Mouse (Mus musculus): ENCODE measurements around the gene Runx1. TPM values are rescaled to one million over a fixed set of nuclear protein-coding genes. Genes with fewer than 3 reads are reported as not detected.

The Runx1 gene
- polyA plus RNA-seq, 1 experiment from 2014 or later, result 2.7 TPM

- Histone ChIP-seq H3K27me3 (no peaks in the 10 kb centered on the region), H3K27ac (no peak overlapping the region), H3K4me1 (peaks cover 14% of the 10 kb centered on the region), H3K9ac (no peak overlapping the region), H3K4me2 (no peak overlapping the region), H3K36me3 (replicated peaks) (no peaks in the 10 kb centered on the region), H3K9me3 (no peaks in the 10 kb centered on the region), H3K4me3 (replicated peaks) (no peak overlapping the region)
- 77% methylated on average over 6 of the region's 6 CpGs for WGBS
- no peak for ATAC-seq (ENCODE audit: low FRiP score)
Observed at GRCm38 (mm10) chr16:92824003-92824722, 1.8 kb downstream of the Runx1 start.

- WGBS, result 62% methylated on average over 5 of the region's 5 CpGs
- ATAC-seq (ENCODE audit: low FRiP score), result no peak
- no peaks in the 10 kb centered on the region for H3K36me3 ChIP-seq (replicated peaks)
- H3K9ac ChIP-seq, result no peak overlapping the region
- no peaks in the 10 kb centered on the region for H3K9me3 ChIP-seq
- peaks cover 14% of the 10 kb centered on the region for H3K4me1 ChIP-seq
- no peak overlapping the region for H3K4me3 ChIP-seq (replicated peaks)
- no peak overlapping the region for H3K4me2 ChIP-seq
- H3K27me3 ChIP-seq, result no peaks in the 10 kb centered on the region
- H3K27ac ChIP-seq, result no peak overlapping the region
Observed at GRCm38 (mm10) chr16:92823381-92823862, 2.5 kb downstream of the Runx1 start.

GRCm38 (mm10) chr16:92822676-92823075, 3.3 kb downstream of the Runx1 start:
- 89% methylated on average over 12 of the region's 12 CpGs for WGBS
- no peaks in the 10 kb centered on the region for H3K27me3 ChIP-seq
- no peaks in the 10 kb centered on the region for H3K9me3 ChIP-seq

GRCm38 (mm10) chr16:92821938-92822629, 3.9 kb downstream of the Runx1 start:
- ATAC-seq (ENCODE audit: low FRiP score), result no peak
- H3K9me3 ChIP-seq, result no peaks in the 10 kb centered on the region
- H3K4me2 ChIP-seq, result no peak overlapping the region
- H3K27me3 ChIP-seq, result 0 out of 2 replicates have a peak, but pooled peaks cover 2% of the 10 kb centered on the region
- no peak overlapping the region for H3K27ac ChIP-seq
- WGBS, result 70% methylated on average over 14 of the region's 14 CpGs
- H3K4me3 ChIP-seq (replicated peaks), result no peak overlapping the region
- H3K9ac ChIP-seq, result no peak overlapping the region
- H3K4me1 ChIP-seq, result peaks cover 4% of the 10 kb centered on the region
- no peaks in the 10 kb centered on the region for H3K36me3 ChIP-seq (replicated peaks)

More at GRCm38 (mm10) chr16:92822676-92823075, 3.3 kb downstream of the Runx1 start:
- Histone ChIP-seq H3K4me3 (replicated peaks) (no peak overlapping the region), H3K27ac (no peak overlapping the region), H3K36me3 (replicated peaks) (no peaks in the 10 kb centered on the region), H3K4me1 (peaks cover 6% of the 10 kb centered on the region), H3K4me2 (no peak overlapping the region), H3K9ac (no peak overlapping the region)
- ATAC-seq (ENCODE audit: low FRiP score), result no peak

- 0 out of 2 replicates have a peak, but pooled peaks cover 2% of the 10 kb centered on the region for H3K27me3 ChIP-seq
- no peak overlapping the region for H3K4me2 ChIP-seq
- no peak overlapping the region for H3K4me3 ChIP-seq (replicated peaks)
- H3K27ac ChIP-seq, result no peak overlapping the region
- H3K36me3 ChIP-seq (replicated peaks), result no peaks in the 10 kb centered on the region
- H3K9ac ChIP-seq, result no peak overlapping the region
- no peaks in the 10 kb centered on the region for H3K9me3 ChIP-seq
- H3K4me1 ChIP-seq, result peaks cover 4% of the 10 kb centered on the region; the same call in 1 of the 2 replicates
- no peak for ATAC-seq (ENCODE audit: low FRiP score)
- 80% methylated on average over 5 of the region's 5 CpGs for WGBS
Observed at GRCm38 (mm10) chr16:92821596-92821937, 4.4 kb downstream of the Runx1 start.

- 0 out of 2 replicates have a peak, but pooled peaks cover 2% of the 10 kb centered on the region for H3K27me3 ChIP-seq
- H3K27ac ChIP-seq, result no peak overlapping the region
- no peak overlapping the region for H3K4me2 ChIP-seq
- H3K36me3 ChIP-seq (replicated peaks), result no peaks in the 10 kb centered on the region
- no peaks in the 10 kb centered on the region for H3K9me3 ChIP-seq
- H3K4me3 ChIP-seq (replicated peaks), result no peak overlapping the region
- H3K4me1 ChIP-seq, result peaks cover 4% of the 10 kb centered on the region; the same call in 1 of the 2 replicates
- no peak for ATAC-seq (ENCODE audit: low FRiP score)
- WGBS, result 91% methylated on average over 6 of the region's 6 CpGs
- H3K9ac ChIP-seq, result no peak overlapping the region
Observed at GRCm38 (mm10) chr16:92820451-92820850, 5.5 kb downstream of the Runx1 start.

GRCm38 (mm10) chr16:92818480-92819269, 7.3 kb downstream of the Runx1 start:
- Histone ChIP-seq H3K36me3 (replicated peaks) (no peaks in the 10 kb centered on the region), H3K9me3 (no peaks in the 10 kb centered on the region), H3K4me2 (no peak overlapping the region), H3K27ac (no peak overlapping the region), H3K4me1 (peaks cover 4% of the 10 kb centered on the region; the same call in 1 of the 2 replicates), H3K27me3 (0 out of 2 replicates have a peak, but pooled peaks cover 2% of the 10 kb centered on the region), H3K9ac (no peak overlapping the region), H3K4me3 (replicated peaks) (no peak overlapping the region)
- ATAC-seq (ENCODE audit: low FRiP score), result no peak
- 84% methylated on average over 8 of the region's 8 CpGs for WGBS

GRCm38 (mm10) chr16:92816092-92816491, 9.9 kb downstream of the Runx1 start:
- ATAC-seq (ENCODE audit: low FRiP score), result no peak
- WGBS, result 89% methylated on average over 7 of the region's 7 CpGs

GRCm38 (mm10) chr16:92815195-92815527, 10.8 kb downstream of the Runx1 start:
- 0 out of 2 replicates have a peak, but pooled peaks cover 2% of the 10 kb centered on the region for H3K27me3 ChIP-seq
- H3K4me1 ChIP-seq, result no peaks in the 10 kb centered on the region
- H3K9ac ChIP-seq, result no peak overlapping the region
- no peak overlapping the region for H3K4me2 ChIP-seq
- H3K27ac ChIP-seq, result no peak overlapping the region
- ATAC-seq (ENCODE audit: low FRiP score), result no peak
- H3K4me3 ChIP-seq (replicated peaks), result no peak overlapping the region
- no peaks in the 10 kb centered on the region for H3K36me3 ChIP-seq (replicated peaks)
- no peaks in the 10 kb centered on the region for H3K9me3 ChIP-seq
- WGBS, result 61% methylated on average over 2 of the region's 2 CpGs

More at GRCm38 (mm10) chr16:92816092-92816491, 9.9 kb downstream of the Runx1 start:
- no peak overlapping the region for H3K4me3 ChIP-seq (replicated peaks)
- H3K27me3 ChIP-seq, result 0 out of 2 replicates have a peak, but pooled peaks cover 2% of the 10 kb centered on the region
- no peak overlapping the region for H3K27ac ChIP-seq
- H3K9me3 ChIP-seq, result no peaks in the 10 kb centered on the region
- no peak overlapping the region for H3K4me2 ChIP-seq
- H3K4me1 ChIP-seq, result no peaks in the 10 kb centered on the region
- no peaks in the 10 kb centered on the region for H3K36me3 ChIP-seq (replicated peaks)
- H3K9ac ChIP-seq, result no peak overlapping the region

- no peak overlapping the region for H3K9ac ChIP-seq
- 69% methylated on average over 5 of the region's 5 CpGs for WGBS
- H3K27ac ChIP-seq, result no peak overlapping the region
- no peak overlapping the region for H3K4me2 ChIP-seq
- no peak overlapping the region for H3K4me3 ChIP-seq (replicated peaks)
- no peaks in the 10 kb centered on the region for H3K9me3 ChIP-seq
- H3K27me3 ChIP-seq, result 0 out of 2 replicates have a peak, but pooled peaks cover 2% of the 10 kb centered on the region
- no peaks in the 10 kb centered on the region for H3K36me3 ChIP-seq (replicated peaks)
- no peak for ATAC-seq (ENCODE audit: low FRiP score)
- H3K4me1 ChIP-seq, result no peaks in the 10 kb centered on the region
Observed at GRCm38 (mm10) chr16:92814366-92815194, 11.4 kb downstream of the Runx1 start.

- no peak overlapping the region for H3K4me3 ChIP-seq (replicated peaks)
- H3K9ac ChIP-seq, result no peak overlapping the region
- no peak for ATAC-seq (ENCODE audit: low FRiP score)
- no peak overlapping the region for H3K27ac ChIP-seq
- 87% methylated on average over 3 of the region's 3 CpGs for WGBS
- H3K4me1 ChIP-seq, result no peaks in the 10 kb centered on the region
- H3K27me3 ChIP-seq, result 0 out of 2 replicates have a peak, but pooled peaks cover 2% of the 10 kb centered on the region
- H3K4me2 ChIP-seq, result no peak overlapping the region
- H3K36me3 ChIP-seq (replicated peaks), result no peaks in the 10 kb centered on the region
- H3K9me3 ChIP-seq, result no peaks in the 10 kb centered on the region
Observed at GRCm38 (mm10) chr16:92812405-92812804, 13.5 kb downstream of the Runx1 start.

Measured in forebrain, embryonic 12.5 days (tissue).